Mouse (Mus musculus): ENCODE results near the gene Blmh. TPM values are rescaled to one million over a fixed set of nuclear protein-coding genes. Genes with fewer than 3 reads are reported as not detected.

Gene Blmh
- polyA plus RNA-seq, 1 experiment from 2014 or later: 180 TPM

GRCm38 (mm10) chr11:76984173-76984572, 59.6 kb downstream of the Blmh start:
- Histone ChIP-seq H3K27me3 (no peaks in the 10 kb centered on the region), H3K4me2 (no peak overlapping the region), H3K4me1 (no peaks in the 10 kb centered on the region), H3K4me3 (replicated peaks) (no peak overlapping the region), H3K27ac (no peak overlapping the region), H3K9me3 (no peaks in the 10 kb centered on the region), H3K36me3 (replicated peaks) (peaks cover 72% of the 10 kb centered on the region), H3K9ac (no peak overlapping the region)
- ATAC-seq (ENCODE audit: low FRiP score): no peak

- H3K4me3 ChIP-seq (replicated peaks): no peak overlapping the region
- ATAC-seq (ENCODE audit: low FRiP score): no peak
- H3K4me1 ChIP-seq: no peaks in the 10 kb centered on the region
- H3K9me3 ChIP-seq: no peaks in the 10 kb centered on the region
- H3K27me3 ChIP-seq: peaks cover 7% of the 10 kb centered on the region
- H3K27ac ChIP-seq: no peak overlapping the region
- peaks cover 27% of the 10 kb centered on the region for H3K36me3 ChIP-seq (replicated peaks)
- no peak overlapping the region for H3K9ac ChIP-seq
- no peak overlapping the region for H3K4me2 ChIP-seq
- WGBS: 82% methylated on average over 5 of the region's 5 CpGs
Observed at GRCm38 (mm10) chr11:76990839-76991238, 66.2 kb downstream of the Blmh start.

- H3K27me3 ChIP-seq: peaks cover 27% of the 10 kb centered on the region
- no peak for ATAC-seq (ENCODE audit: low FRiP score)
- WGBS: 39% methylated on average over 4 of the region's 4 CpGs
- peaks cover 7% of the 10 kb centered on the region; the same call in 1 of the 2 replicates for H3K36me3 ChIP-seq (replicated peaks)
- no peak overlapping the region for H3K27ac ChIP-seq
- no peak overlapping the region for H3K9ac ChIP-seq
- peaks cover 6% of the 10 kb centered on the region for H3K4me1 ChIP-seq
- no peak overlapping the region for H3K4me3 ChIP-seq (replicated peaks)
- H3K4me2 ChIP-seq: no peak overlapping the region
- no peaks in the 10 kb centered on the region for H3K9me3 ChIP-seq
Observed at GRCm38 (mm10) chr11:76992886-76993285, 68.3 kb downstream of the Blmh start.

- WGBS: 68% methylated on average over 20 of the region's 20 CpGs
- no peak overlapping the region for H3K4me3 ChIP-seq (replicated peaks)
- ATAC-seq (ENCODE audit: low FRiP score): no peak
Observed at GRCm38 (mm10) chr11:76995966-76996672, 71.5 kb downstream of the Blmh start.

GRCm38 (mm10) chr11:76997305-76997704, 72.7 kb downstream of the Blmh start:
- 0 out of 2 replicates have a peak, but pooled peaks have one; percentile 57 for ATAC-seq (ENCODE audit: low FRiP score)
- Histone ChIP-seq H3K27me3 (peaks cover 69% of the 10 kb centered on the region), H3K27ac (no peak overlapping the region), H3K9me3 (no peaks in the 10 kb centered on the region), H3K4me1 (peaks cover 15% of the 10 kb centered on the region), H3K36me3 (replicated peaks) (no peaks in the 10 kb centered on the region), H3K9ac (peak overlapping the region; percentile 42; the same call in 1 of the 2 replicates), H3K4me2 (peak overlapping the region; percentile 80), H3K4me3 (replicated peaks) (peak overlapping the region; percentile 45)
- WGBS: under 1% methylated on average over 20 of the region's 21 CpGs

More at GRCm38 (mm10) chr11:76995966-76996672, 71.5 kb downstream of the Blmh start:
- Histone ChIP-seq H3K27me3 (peaks cover 58% of the 10 kb centered on the region), H3K4me2 (no peak overlapping the region), H3K9ac (no peak overlapping the region), H3K9me3 (no peaks in the 10 kb centered on the region), H3K27ac (no peak overlapping the region), H3K4me1 (peaks cover 15% of the 10 kb centered on the region), H3K36me3 (replicated peaks) (no peaks in the 10 kb centered on the region)

- Histone ChIP-seq H3K4me1 (peaks cover 15% of the 10 kb centered on the region), H3K4me2 (peak within 1 kb of the TSS; percentile 80), H3K9me3 (no peaks in the 10 kb centered on the region), H3K4me3 (replicated peaks) (peak within 1 kb of the TSS; percentile 45), H3K36me3 (replicated peaks) (no peaks in the 10 kb centered on the region), H3K9ac (peak within 1 kb of the TSS; percentile 42; the same call in 1 of the 2 replicates), H3K27ac (no peak within 1 kb of the TSS), H3K27me3 (peaks cover 77% of the 10 kb centered on the region)
- WGBS: under 1% methylated on average over 49 of the region's 52 CpGs
- 0 out of 2 replicates have a peak, but pooled peaks have one; percentile 23 for ATAC-seq (ENCODE audit: low FRiP score)
Observed at GRCm38 (mm10) chr11:76997916-76998704, 73.5 kb downstream of the Blmh start, which contains the start of gene Slc6a4. Slc6a4 (plus strand) TSS chr11:76998603.

GRCm38 (mm10) chr11:76998705-76999226, 74.2 kb downstream of the Blmh start:
- Histone ChIP-seq H3K9me3 (no peaks in the 10 kb centered on the region), H3K4me2 (peak overlapping the region; percentile 80), H3K27me3 (peaks cover 78% of the 10 kb centered on the region), H3K9ac (no peak overlapping the region), H3K4me1 (peaks cover 15% of the 10 kb centered on the region), H3K27ac (no peak overlapping the region), H3K36me3 (replicated peaks) (no peaks in the 10 kb centered on the region), H3K4me3 (replicated peaks) (peak overlapping the region; percentile 45)
- WGBS: 8% methylated on average over 24 of the region's 24 CpGs
- no peak for ATAC-seq (ENCODE audit: low FRiP score)

- Histone ChIP-seq H3K9ac (no peak overlapping the region), H3K36me3 (replicated peaks) (no peaks in the 10 kb centered on the region), H3K9me3 (no peaks in the 10 kb centered on the region), H3K4me2 (no peak overlapping the region), H3K27me3 (peaks cover 72% of the 10 kb centered on the region), H3K27ac (no peak overlapping the region), H3K4me1 (peaks cover 15% of the 10 kb centered on the region), H3K4me3 (replicated peaks) (no peak overlapping the region)
- ATAC-seq (ENCODE audit: low FRiP score): no peak
- WGBS: 61% methylated on average over 5 of the region's 5 CpGs
Observed at GRCm38 (mm10) chr11:77000741-77001140, 76.1 kb downstream of the Blmh start.

GRCm38 (mm10) chr11:77002361-77002760, 77.8 kb downstream of the Blmh start:
- Histone ChIP-seq H3K9ac (no peak overlapping the region), H3K27ac (no peak overlapping the region), H3K36me3 (replicated peaks) (no peaks in the 10 kb centered on the region), H3K4me2 (no peak overlapping the region), H3K4me3 (replicated peaks) (no peak overlapping the region), H3K4me1 (peaks cover 12% of the 10 kb centered on the region), H3K27me3 (peaks cover 63% of the 10 kb centered on the region), H3K9me3 (no peaks in the 10 kb centered on the region)
- 89% methylated on average over 1 of the region's 1 CpGs for WGBS
- ATAC-seq (ENCODE audit: low FRiP score): no peak

GRCm38 (mm10) chr11:77005881-77006280, 81.3 kb downstream of the Blmh start:
- peaks cover 30% of the 10 kb centered on the region for H3K27me3 ChIP-seq
- H3K4me3 ChIP-seq (replicated peaks): no peak overlapping the region
- H3K9ac ChIP-seq: no peak overlapping the region
- H3K4me1 ChIP-seq: no peaks in the 10 kb centered on the region
- H3K9me3 ChIP-seq: no peaks in the 10 kb centered on the region
- 63% methylated on average over 4 of the region's 4 CpGs for WGBS
- no peaks in the 10 kb centered on the region for H3K36me3 ChIP-seq (replicated peaks)
- no peak for ATAC-seq (ENCODE audit: low FRiP score)
- no peak overlapping the region for H3K4me2 ChIP-seq
- H3K27ac ChIP-seq: no peak overlapping the region

GRCm38 (mm10) chr11:77006616-77007015, 82.0 kb downstream of the Blmh start:
- H3K4me1 ChIP-seq: no peaks in the 10 kb centered on the region
- no peak for ATAC-seq (ENCODE audit: low FRiP score)
- no peak overlapping the region for H3K4me2 ChIP-seq
- H3K9me3 ChIP-seq: no peaks in the 10 kb centered on the region
- 52% methylated on average over 6 of the region's 6 CpGs for WGBS
- H3K4me3 ChIP-seq (replicated peaks): no peak overlapping the region
- H3K9ac ChIP-seq: no peak overlapping the region
- no peaks in the 10 kb centered on the region for H3K36me3 ChIP-seq (replicated peaks)
- no peak overlapping the region for H3K27ac ChIP-seq
- peaks cover 22% of the 10 kb centered on the region for H3K27me3 ChIP-seq

Measured in forebrain, embryonic 12.5 days (tissue).